Mouse (Mus musculus) MEL (cell line): ENCODE data around the gene Arhgef25. TPM values are rescaled to one million over a fixed set of nuclear protein-coding genes. Genes with fewer than 3 reads are reported as not detected.

Experiments
- DNase-seq: peaks from one replicate; pipeline ENCODE4 v3.0.0; 2011; ENCODE audit warnings: low read depth, low spot score
- H3K27ac ChIP-seq: 2 replicates; pipeline ENCODE4 v1.5.1; 2012; ENCODE audit warnings: low read depth, mild to moderate bottlenecking, control low read depth, low read length, moderate library complexity; ENCODE audit not compliant: control insufficient read depth
- H3K27me3 ChIP-seq, 2 experiments: fragments of 150-350 bp in 1 of 2; sonication (generic) in 1 of 2; 2 replicates each; pipeline ENCODE4 v1.6.1; 2012; ENCODE audit warnings: low read length in 2 of 2, mild to moderate bottlenecking in 2 of 2, improper control_type of control experiment in 1 of 2, moderate library complexity in 1 of 2; ENCODE audit not compliant: insufficient read depth in 2 of 2, control insufficient read depth in 1 of 2
- H3K36me3 ChIP-seq, 2 experiments: 2 replicates each; pipeline ENCODE4 v1.6.1; 2012 to 2014; ENCODE audit warnings: low read length in 2 of 2, improper control_type of control experiment in 1 of 2, inconsistent platforms in 1 of 2, mild to moderate bottlenecking in 1 of 2; ENCODE audit not compliant: insufficient read depth in 2 of 2, control insufficient read depth in 1 of 2
- H3K4me1 ChIP-seq, 2 experiments: fragments of 150-350 bp in 1 of 2; sonication (generic) in 1 of 2; 2 replicates each; pipeline ENCODE4 v1.6.1; 2012; ENCODE audit warnings: low read length in 2 of 2, improper control_type of control experiment in 1 of 2, mild to moderate bottlenecking in 1 of 2; ENCODE audit not compliant: insufficient read depth in 2 of 2, control insufficient read depth in 1 of 2
- H3K4me3 ChIP-seq, 2 experiments: fragments of 150-350 bp in 1 of 2; sonication (generic) in 1 of 2; 2 replicates each; pipeline ENCODE4 v1.5.1; 2012; ENCODE audit warnings: low read depth in 2 of 2, low read length in 2 of 2, mild to moderate bottlenecking in 2 of 2, moderate library complexity in 2 of 2, control low read depth in 1 of 2, improper control_type of control experiment in 1 of 2; ENCODE audit not compliant: control insufficient read depth in 1 of 2, insufficient read depth in 1 of 2
- H3K79me2 ChIP-seq: 2 replicates; pipeline ENCODE4 v1.6.1; 2012; ENCODE audit warnings: mild to moderate bottlenecking, low read length, moderate library complexity; ENCODE audit not compliant: control insufficient read depth, poor library complexity, insufficient read depth
- H3K9ac ChIP-seq: 2 replicates; pipeline ENCODE4 v1.6.1; 2012; ENCODE audit warnings: low read depth, mild to moderate bottlenecking, control low read depth, low read length, moderate library complexity; ENCODE audit not compliant: control insufficient read depth, poor library complexity, severe bottlenecking
- H3K9me3 ChIP-seq: fragments of 150-350 bp; sonication (generic); replicated peaks from 2 replicates; pipeline ENCODE4 v1.6.1; 2012; ENCODE audit warnings: mild to moderate bottlenecking, low read length, improper control_type of control experiment, moderate library complexity; ENCODE audit not compliant: insufficient read depth
- CHD1 ChIP-seq: IDR thresholded peaks from 2 replicates; pipeline ENCODE4 v1.6.1; 2012; ENCODE audit warnings: low read depth, mild to moderate bottlenecking, inconsistent platforms, low read length, improper control_type of control experiment
- CHD2 ChIP-seq: IDR thresholded peaks from 2 replicates; pipeline ENCODE4 v1.6.1; 2011; ENCODE audit warnings: low read length, improper control_type of control experiment
- CTCF ChIP-seq, 3 experiments: IDR thresholded peaks in 2 of 3; conservative IDR thresholded peaks in 1 of 3; 2 replicates each; pipeline ENCODE4 v1.5.1; 2011 to 2012; ENCODE audit warnings: low read length in 3 of 3, low read depth in 2 of 3, mild to moderate bottlenecking in 2 of 3, improper control_type of control experiment in 1 of 3, inconsistent platforms in 1 of 3, mixed read lengths in 1 of 3, moderate library complexity in 1 of 3; ENCODE audit not compliant: control insufficient read depth in 1 of 3, insufficient read depth in 1 of 3, poor library complexity in 1 of 3, severe bottlenecking in 1 of 3
- EP300 ChIP-seq, 2 experiments: IDR thresholded peaks; 2 replicates each; pipeline ENCODE4 v1.6.1; 2011; ENCODE audit warnings: improper control_type of control experiment in 2 of 2, low read length in 2 of 2, low read depth in 1 of 2, mild to moderate bottlenecking in 1 of 2
- ETS1 ChIP-seq: IDR thresholded peaks from 2 replicates; pipeline ENCODE4 v1.6.1; 2012; ENCODE audit warnings: low read depth, mild to moderate bottlenecking, inconsistent platforms, low read length, improper control_type of control experiment, moderate library complexity
- GABPA ChIP-seq: IDR thresholded peaks from 2 replicates; pipeline ENCODE4 v1.6.1; 2012; ENCODE audit warnings: low read depth, mild to moderate bottlenecking, inconsistent platforms, low read length, improper control_type of control experiment, moderate library complexity
- GATA1 ChIP-seq: IDR thresholded peaks from 2 replicates; pipeline ENCODE4 v1.6.1; 2011; ENCODE audit warnings: low read depth, low read length, improper control_type of control experiment
- HCFC1 ChIP-seq: IDR thresholded peaks from 2 replicates; pipeline ENCODE4 v1.6.1; 2012; ENCODE audit warnings: low read depth, mild to moderate bottlenecking, inconsistent platforms, low read length, improper control_type of control experiment, moderate library complexity
- JUND ChIP-seq: IDR thresholded peaks from 2 replicates; pipeline ENCODE4 v1.6.1; 2011; ENCODE audit warnings: low read depth, mild to moderate bottlenecking, improper control_type of control experiment, low read length
- KAT2A ChIP-seq: conservative IDR thresholded peaks from 2 replicates; pipeline ENCODE4 v1.6.1; 2012; ENCODE audit warnings: low read depth, low read length, improper control_type of control experiment, inconsistent platforms
- MAX ChIP-seq: IDR thresholded peaks from 2 replicates; pipeline ENCODE4 v1.6.1; 2011; ENCODE audit warnings: low read length, improper control_type of control experiment
- MAZ ChIP-seq: IDR thresholded peaks from 2 replicates; pipeline ENCODE4 v1.6.1; 2012; ENCODE audit warnings: low read depth, mild to moderate bottlenecking, inconsistent platforms, low read length, improper control_type of control experiment
- MEF2A ChIP-seq: IDR thresholded peaks from 2 replicates; pipeline ENCODE4 v1.6.1; 2014; ENCODE audit warnings: low read depth, mild to moderate bottlenecking, inconsistent platforms, low read length, improper control_type of control experiment; ENCODE audit not compliant: poor library complexity, insufficient replicate concordance, severe bottlenecking; ENCODE audit errors: extremely low read depth
- MYB ChIP-seq: IDR thresholded peaks from 2 replicates; pipeline ENCODE4 v1.6.1; 2011; ENCODE audit warnings: mild to moderate bottlenecking, low read depth, low read length, improper control_type of control experiment
- MYC ChIP-seq: IDR thresholded peaks from 2 replicates; pipeline ENCODE4 v1.6.1; 2011; ENCODE audit warnings: low read depth, mild to moderate bottlenecking, low read length, improper control_type of control experiment, moderate library complexity
- NELFE ChIP-seq: IDR thresholded peaks from 2 replicates; pipeline ENCODE4 v1.6.1; 2011; ENCODE audit warnings: low read depth, low read length, improper control_type of control experiment
- NRF1 ChIP-seq: IDR thresholded peaks from 2 replicates; pipeline ENCODE4 v1.6.1; 2014; ENCODE audit warnings: low read depth, mild to moderate bottlenecking, inconsistent platforms, low read length, improper control_type of control experiment, moderate library complexity; ENCODE audit not compliant: poor library complexity, insufficient read depth, severe bottlenecking
- POLR2A ChIP-seq, 2 experiments: IDR thresholded peaks; 2 replicates each; pipeline ENCODE4 v1.6.1; 2011 to 2012; ENCODE audit warnings: low read length in 2 of 2, mild to moderate bottlenecking in 2 of 2, control low read depth in 1 of 2, improper control_type of control experiment in 1 of 2, low read depth in 1 of 2, moderate library complexity in 1 of 2; ENCODE audit not compliant: control insufficient read depth in 1 of 2, insufficient read depth in 1 of 2, poor library complexity in 1 of 2
- POLR2AphosphoS5 ChIP-seq: IDR thresholded peaks from 2 replicates; pipeline ENCODE4 v1.6.1; 2012; ENCODE audit warnings: low read depth, borderline replicate concordance, mild to moderate bottlenecking, inconsistent platforms, low read length, moderate library complexity, mixed read lengths
- RAD21 ChIP-seq: IDR thresholded peaks from 2 replicates; pipeline ENCODE4 v1.6.1; 2011; ENCODE audit warnings: mild to moderate bottlenecking, low read depth, low read length, improper control_type of control experiment
- RCOR1 ChIP-seq: IDR thresholded peaks from 2 replicates; pipeline ENCODE4 v1.6.1; 2012; ENCODE audit warnings: low read depth, mild to moderate bottlenecking, inconsistent platforms, low read length, improper control_type of control experiment
- SIN3A ChIP-seq: IDR thresholded peaks from 2 replicates; pipeline ENCODE4 v1.6.1; 2012; ENCODE audit warnings: low read length, improper control_type of control experiment, inconsistent platforms
- TAL1 ChIP-seq: IDR thresholded peaks from 2 replicates; pipeline ENCODE4 v1.6.1; 2012; ENCODE audit warnings: mild to moderate bottlenecking, inconsistent platforms, low read length, moderate library complexity, mixed read lengths
- TBP ChIP-seq: IDR thresholded peaks from 2 replicates; pipeline ENCODE4 v1.8.0; 2011; ENCODE audit warnings: low read depth, low read length, improper control_type of control experiment
- UBTF ChIP-seq: IDR thresholded peaks from 2 replicates; pipeline ENCODE4 v1.6.1; 2012; ENCODE audit warnings: low read depth, mild to moderate bottlenecking, inconsistent platforms, low read length, improper control_type of control experiment, moderate library complexity, borderline replicate concordance; ENCODE audit not compliant: insufficient read depth
- USF1 ChIP-seq: IDR thresholded peaks from 2 replicates; pipeline ENCODE4 v1.6.1; 2014; ENCODE audit warnings: low read depth, mild to moderate bottlenecking, inconsistent platforms, low read length, improper control_type of control experiment, moderate library complexity
- ZC3H11A ChIP-seq: IDR thresholded peaks from 2 replicates; pipeline ENCODE4 v1.6.1; 2012; ENCODE audit warnings: low read depth, mild to moderate bottlenecking, inconsistent platforms, low read length, improper control_type of control experiment
- ZKSCAN1 ChIP-seq: IDR thresholded peaks from 2 replicates; pipeline ENCODE4 v1.6.1; 2012; ENCODE audit warnings: low read depth, mild to moderate bottlenecking, inconsistent platforms, low read length, improper control_type of control experiment, moderate library complexity
- ZMIZ1 ChIP-seq: IDR thresholded peaks from 2 replicates; pipeline ENCODE4 v1.6.1; 2012; ENCODE audit warnings: low read depth, mild to moderate bottlenecking, inconsistent platforms, low read length, improper control_type of control experiment, moderate library complexity
- ZNF384 ChIP-seq: IDR thresholded peaks from 2 replicates; pipeline ENCODE4 v1.6.1; 2012; ENCODE audit warnings: low read depth, mild to moderate bottlenecking, inconsistent platforms, low read length, improper control_type of control experiment
- polyA plus RNA-seq, 2 experiments: library from polyadenylated mRNA; stranded (reverse) in 1 of 2; unstranded in 1 of 2; fragments of >175 nt in 1 of 2; fragments of >200 nt in 1 of 2; gene quantifications; 2 replicates each; pipeline versions ENCODE4 v1.2.1 to v1.2.4; 2012; ENCODE audit warnings: low replicate concordance in 2 of 2, low read depth in 1 of 2; ENCODE audit not compliant: insufficient read length in 2 of 2, insufficient read depth in 1 of 2, missing spikeins in 1 of 2
- total RNA-seq: library from RNA; depleted of rRNA; stranded (reverse); fragments of 300-350 nt; gene quantifications from 2 replicates; pipeline ENCODE4 v1.2.3, GENCODE M21; 2012

The Arhgef25 gene
- total and polyA plus RNA-seq, 3 experiments: 16.9 to 44.6 TPM; not detected in 1

DNA sequence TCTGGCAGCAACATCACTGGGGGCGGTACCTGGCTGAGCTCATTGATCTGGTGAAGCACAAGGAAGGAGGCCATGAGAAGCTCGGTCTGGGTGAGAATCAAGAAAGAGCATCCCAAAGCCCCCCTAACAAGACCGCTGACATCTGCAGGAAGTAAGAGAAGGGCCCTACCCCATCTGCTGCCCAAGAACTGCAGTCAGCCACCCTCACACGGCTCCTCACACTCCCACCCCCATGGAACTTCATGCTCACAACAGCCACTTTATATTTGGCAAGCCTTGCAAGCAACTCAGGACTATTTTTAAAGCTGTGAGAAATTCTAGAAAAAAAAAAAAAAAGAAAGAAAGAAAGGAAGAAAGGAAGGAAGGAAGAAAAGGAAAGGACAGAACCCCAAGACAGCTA lies 19.0 kb upstream of the Arhgef25 start:
- TF ChIP-seq MYC (no peak), UBTF (no peak), RAD21 (no peak), ZKSCAN1 (no peak), KAT2A (no peak), SIN3A (no peak), TAL1 (no peak), ETS1 (no peak), GATA1 (no peak), HCFC1 (no peak), GABPA (no peak), NRF1 (no peak), JUND (no peak), CHD2 (no peak)
- Histone ChIP-seq H3K9me3 (no peaks in the 10 kb centered on the region), H3K27ac (no peak overlapping the region), H3K36me3 (peaks cover 5 to 25% of the 10 kb centered on the region in 2 experiments), H3K27me3 (no peaks in the 10 kb centered on the region), H3K4me1 (peaks cover 20 to 32% of the 10 kb centered on the region in 2 experiments), H3K4me3 (no peak overlapping the region), H3K79me2 (peaks cover 32% of the 10 kb centered on the region), H3K9ac (no peak overlapping the region)
- no peak for DNase-seq

DNA sequence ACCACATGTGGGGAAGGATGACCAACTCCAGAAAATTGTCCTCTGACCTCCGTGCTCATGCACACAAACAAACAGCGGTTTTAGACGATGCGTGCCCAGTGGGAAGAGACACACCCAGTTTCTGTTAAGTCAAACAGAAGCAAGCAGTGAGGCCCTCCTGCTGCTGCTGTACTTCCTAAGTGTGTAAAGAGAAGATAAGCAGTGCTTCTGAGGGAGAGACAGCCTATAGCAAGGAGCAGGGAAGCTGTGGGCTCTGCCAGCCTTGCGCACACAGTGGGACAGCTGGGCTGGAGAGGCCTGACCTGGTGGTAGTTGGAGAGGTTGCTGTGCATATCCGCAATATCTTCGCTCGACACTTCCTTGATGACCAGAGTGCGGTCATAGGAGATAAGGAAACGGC lies 15.5 kb upstream of the Arhgef25 start:
- H3K27ac ChIP-seq: peak overlapping the region; percentile 94
- no peak; the same call in 1 of the 2 replicates for TF ChIP-seq MEF2A
- peak; percentile 24; the same call in 1 of the 2 replicates for TF ChIP-seq NELFE
- peak; percentile 84 for TF ChIP-seq ZMIZ1
- TF ChIP-seq JUND: no peak
- no peak for TF ChIP-seq POLR2AphosphoS5
- peak; percentile 93 for TF ChIP-seq TAL1
- no peak for TF ChIP-seq USF1
- TF ChIP-seq GABPA: no peak
- TF ChIP-seq ZKSCAN1: peak; percentile 99
- no peak for TF ChIP-seq RAD21
- TF ChIP-seq MAX: peak; percentile 71
- no peak; a peak in 1 of 4 replicates for TF ChIP-seq POLR2A (IDR thresholded peaks at IDR 0.05; ENCODE audit: control insufficient read depth in 1 of 2, insufficient read depth in 1 of 2, low read depth in 1 of 2, low read length in 2 of 2, poor library complexity in 1 of 2)
- TF ChIP-seq MYB: peak; percentile 95
- peak; percentile 89 for TF ChIP-seq ETS1
- TF ChIP-seq ZNF384: no peak
- TF ChIP-seq EP300 (IDR thresholded peaks at IDR 0.05; ENCODE audit: low read depth in 1 of 2, low read length in 2 of 2): peak; percentile 91 to 97
- TF ChIP-seq MYC: no peak
- TF ChIP-seq KAT2A: no peak
- TF ChIP-seq MAZ: peak; percentile 84
- TF ChIP-seq RCOR1: peak; percentile 78
- no peak for TF ChIP-seq CHD2
- no peak for TF ChIP-seq CTCF (IDR thresholded peaks at IDR 0.05 in 2 of 3, conservative IDR thresholded peaks at IDR 0.05 in 1 of 3; ENCODE audit: control insufficient read depth in 1 of 3, insufficient read depth in 1 of 3, low read depth in 2 of 3, low read length in 3 of 3, poor library complexity in 1 of 3, severe bottlenecking in 1 of 3)
- no peak for TF ChIP-seq CHD1
- TF ChIP-seq ZC3H11A: no peak
- peak; percentile 91 for TF ChIP-seq TBP
- TF ChIP-seq NRF1: peak; percentile 58; the same call in 1 of the 2 replicates

More for the DNA sequence above, 15.5 kb upstream of the Arhgef25 start:
- Histone ChIP-seq H3K4me1 (peaks cover 28 to 36% of the 10 kb centered on the region in 2 experiments), H3K36me3 (peaks cover 15 to 35% of the 10 kb centered on the region in 2 experiments), H3K4me3 (peak overlapping the region; percentile 2 to 6; a peak in 2 of 4 replicates), H3K79me2 (peaks cover 21% of the 10 kb centered on the region), H3K27me3 (no peaks in the 10 kb centered on the region), H3K9ac (peak overlapping the region; percentile 52), H3K9me3 (no peaks in the 10 kb centered on the region)
- peak; percentile 92 for DNase-seq
